Mouse (Mus musculus): ENCODE measurements around the gene Prickle2. TPM values are rescaled to one million over a fixed set of nuclear protein-coding genes. Genes with fewer than 3 reads are reported as not detected.

The Prickle2 gene
- total RNA-seq, 2 experiments from 2014 or later, result 208 to 212 TPM

DNA sequence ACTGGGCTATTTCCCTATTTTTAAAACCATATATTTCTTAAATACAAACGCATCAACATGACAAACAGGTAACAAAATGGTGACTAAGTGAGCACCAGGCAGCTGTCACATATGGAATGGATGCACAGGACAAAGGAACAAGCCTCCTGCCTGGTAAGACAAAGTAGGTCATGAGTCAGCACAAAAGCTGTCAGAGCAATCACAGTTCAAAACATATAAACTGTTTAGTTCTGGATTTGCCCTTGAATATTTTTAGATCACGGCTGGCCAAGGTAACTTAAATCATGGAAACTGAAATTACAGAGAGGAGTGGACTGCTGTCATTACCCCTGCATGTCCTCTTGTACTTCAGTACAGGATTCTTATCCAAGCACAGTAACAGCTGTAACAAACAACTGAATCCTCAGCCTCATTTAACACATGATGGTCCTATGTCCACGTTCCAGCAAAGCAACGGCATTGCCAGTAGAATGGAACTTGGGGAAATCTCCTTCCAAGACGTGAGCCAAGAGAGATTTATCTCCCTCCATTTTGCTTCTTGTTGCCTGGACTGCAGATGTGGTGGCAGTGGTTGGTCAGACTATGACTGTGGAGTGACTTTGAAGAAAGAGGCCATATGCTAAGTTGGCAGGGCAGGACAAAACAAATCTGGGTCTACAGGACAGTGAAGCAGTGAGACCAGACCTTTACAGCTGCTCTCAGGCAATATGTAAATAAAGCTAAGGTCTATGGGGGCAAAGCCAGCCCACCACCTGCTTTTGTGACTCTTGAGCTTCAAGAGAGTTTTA lies 185.7 kb downstream of the Prickle2 start:
- TF ChIP-seq CTCF (conservative IDR thresholded peaks at IDR 0.05), result no peak
- no peak overlapping the region for H3K4me3 ChIP-seq

DNA sequence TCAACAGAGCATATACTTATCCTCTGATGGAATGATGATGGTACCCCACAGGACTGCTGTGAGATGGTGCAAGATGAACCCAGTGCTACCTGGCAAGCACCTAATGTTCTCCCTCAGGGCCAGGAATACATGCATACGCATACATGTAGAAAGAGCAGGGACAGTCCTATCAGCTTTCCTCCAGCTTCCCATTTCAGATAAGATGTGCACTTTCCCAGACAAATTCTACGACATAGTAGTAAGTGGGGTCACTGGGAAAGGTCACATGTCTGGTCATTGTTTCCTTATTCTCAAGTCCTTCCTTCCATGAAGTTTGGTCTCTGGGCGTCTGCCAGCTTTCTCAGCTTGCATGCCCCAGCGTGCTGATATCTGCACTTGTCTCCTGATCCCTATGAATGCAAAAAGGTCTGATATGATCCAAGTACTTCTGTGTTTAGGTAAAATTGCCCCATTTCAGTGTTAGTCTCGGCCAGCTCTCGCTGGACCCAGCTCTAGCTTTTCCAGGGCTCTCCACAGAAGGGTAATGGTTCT lies 187.5 kb downstream of the Prickle2 start:
- no peak for TF ChIP-seq CTCF (conservative IDR thresholded peaks at IDR 0.05)
- Histone ChIP-seq H3K27ac (no peak overlapping the region), H3K4me3 (no peak overlapping the region)
- DNase-seq (ENCODE audit: low spot score in 2 of 2), result no peak

More for the DNA sequence above, 185.7 kb downstream of the Prickle2 start:
- H3K27ac ChIP-seq, result peak overlapping the region; percentile 0; the same call in 1 of the 2 replicates
- DNase-seq (ENCODE audit: low spot score in 2 of 2), result no peak

DNA sequence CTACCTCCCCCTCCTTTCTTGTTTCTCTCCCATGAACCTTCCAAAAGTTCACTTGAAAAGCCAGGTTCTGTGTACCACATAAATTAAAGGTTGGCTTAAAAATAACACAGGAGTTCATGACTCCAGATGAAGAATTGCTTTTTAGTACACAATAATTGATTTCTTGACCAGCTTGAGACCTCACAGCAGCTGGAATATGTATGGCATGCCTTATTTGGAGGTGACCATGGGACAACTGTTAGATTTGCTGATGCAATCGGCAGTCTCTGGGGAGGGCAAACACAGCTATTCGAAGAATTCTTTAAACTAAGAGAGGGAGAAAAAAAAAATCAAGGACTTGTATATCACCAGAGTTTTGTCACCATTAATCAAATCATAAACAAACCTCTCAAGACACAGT lies 189.0 kb downstream of the Prickle2 start:
- Histone ChIP-seq H3K27ac (no peak overlapping the region), H3K4me3 (no peak overlapping the region)
- TF ChIP-seq CTCF (conservative IDR thresholded peaks at IDR 0.05), result no peak
- no peak for DNase-seq (ENCODE audit: low spot score in 2 of 2)

DNA sequence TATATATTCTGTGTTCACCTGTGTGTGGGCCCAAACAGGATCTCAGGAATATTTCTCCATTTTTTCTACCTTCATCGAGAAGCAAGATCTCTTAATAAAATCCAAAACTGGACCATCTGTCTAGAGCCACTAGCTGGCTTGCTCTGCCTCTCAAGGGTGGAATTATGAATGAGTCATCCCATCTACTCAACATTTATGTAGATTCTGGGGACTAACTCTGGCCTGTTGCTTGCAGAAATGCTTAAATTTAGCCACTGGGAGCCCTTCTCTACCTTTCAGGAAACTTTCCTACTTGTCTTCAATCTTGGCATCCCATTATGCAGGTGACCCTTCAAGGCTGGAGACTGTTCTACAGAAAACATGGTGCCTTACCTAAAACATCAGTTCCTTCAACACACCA lies 194.0 kb downstream of the Prickle2 start:
- no peak for TF ChIP-seq CTCF (conservative IDR thresholded peaks at IDR 0.05)

DNA sequence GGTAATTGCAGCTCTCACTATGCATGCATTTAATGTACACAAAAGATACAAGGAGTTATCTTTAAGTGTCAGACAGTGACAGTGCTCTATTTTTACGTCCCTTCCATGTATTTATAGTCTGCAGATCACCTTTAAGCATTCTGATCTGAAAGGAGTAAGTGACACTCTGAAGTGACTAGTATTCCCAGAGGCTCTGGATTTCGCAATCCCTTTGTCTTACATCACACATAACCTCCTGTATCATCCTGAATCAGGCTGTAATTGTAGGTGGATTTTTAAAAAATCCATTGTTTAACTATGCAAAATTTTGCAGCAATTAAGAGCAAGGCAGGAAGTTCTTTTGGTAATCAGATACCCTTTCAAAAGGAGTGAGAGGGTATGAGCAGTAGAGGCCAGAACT lies 196.2 kb downstream of the Prickle2 start:
- TF ChIP-seq CTCF (conservative IDR thresholded peaks at IDR 0.05), result no peak

More for the DNA sequence above, 194.0 kb downstream of the Prickle2 start:
- DNase-seq (ENCODE audit: low spot score in 2 of 2), result no peak
- Histone ChIP-seq H3K27ac (no peak overlapping the region), H3K4me3 (no peak overlapping the region)

DNA sequence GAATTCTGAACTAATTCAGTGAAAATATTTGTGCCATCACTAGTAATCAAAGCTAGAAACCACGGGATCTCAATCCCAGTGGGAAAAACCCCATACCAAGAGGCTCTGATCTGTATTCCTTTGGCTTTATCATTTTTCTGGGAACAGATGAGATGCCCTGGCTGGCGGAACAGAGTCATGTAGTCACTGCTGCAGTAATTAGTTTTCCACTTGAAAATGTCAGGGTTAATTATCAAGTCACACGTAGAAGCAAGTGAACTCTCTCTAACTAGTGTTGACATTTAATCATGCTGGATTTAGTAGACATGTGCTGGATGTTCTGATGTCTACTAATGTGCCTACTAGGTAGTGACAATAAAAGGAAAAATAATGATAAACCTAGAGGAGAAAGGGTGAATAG lies 199.7 kb downstream of the Prickle2 start:
- DNase-seq (ENCODE audit: low spot score in 2 of 2), result no peak
- Histone ChIP-seq H3K27ac (no peak overlapping the region), H3K4me3 (no peak overlapping the region)
- TF ChIP-seq CTCF (conservative IDR thresholded peaks at IDR 0.05), result no peak

More for the DNA sequence above, 196.2 kb downstream of the Prickle2 start:
- Histone ChIP-seq H3K27ac (peak overlapping the region; percentile 10; the same call in 1 of the 2 replicates), H3K4me3 (no peak overlapping the region)
- no peak for DNase-seq (ENCODE audit: low spot score in 2 of 2)

DNA sequence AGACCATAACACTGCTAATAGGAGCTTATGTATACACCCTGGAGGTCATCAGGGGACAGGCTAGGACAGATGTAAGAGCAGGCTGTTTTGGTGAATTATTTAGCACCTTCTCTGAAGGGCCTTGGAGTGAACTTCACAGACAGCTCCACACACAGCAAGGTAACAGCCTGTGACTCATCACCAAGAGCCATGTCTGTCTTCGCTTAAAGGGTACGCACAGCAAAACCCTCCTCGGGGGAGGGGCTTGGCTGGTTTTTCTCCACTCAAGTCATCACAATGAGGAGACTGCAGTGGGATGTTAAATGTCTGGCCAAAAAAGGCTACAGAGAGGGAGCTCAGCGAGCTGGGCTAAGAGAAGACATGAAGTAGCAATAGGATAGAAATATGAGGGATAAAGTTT lies 206.5 kb downstream of the Prickle2 start:
- TF ChIP-seq CTCF (conservative IDR thresholded peaks at IDR 0.05), result no peak
- DNase-seq (ENCODE audit: low spot score in 2 of 2), result no peak
- H3K27ac ChIP-seq, result peak overlapping the region; percentile 39; the same call in 1 of the 2 replicates
- H3K4me3 ChIP-seq, result no peak overlapping the region

DNA sequence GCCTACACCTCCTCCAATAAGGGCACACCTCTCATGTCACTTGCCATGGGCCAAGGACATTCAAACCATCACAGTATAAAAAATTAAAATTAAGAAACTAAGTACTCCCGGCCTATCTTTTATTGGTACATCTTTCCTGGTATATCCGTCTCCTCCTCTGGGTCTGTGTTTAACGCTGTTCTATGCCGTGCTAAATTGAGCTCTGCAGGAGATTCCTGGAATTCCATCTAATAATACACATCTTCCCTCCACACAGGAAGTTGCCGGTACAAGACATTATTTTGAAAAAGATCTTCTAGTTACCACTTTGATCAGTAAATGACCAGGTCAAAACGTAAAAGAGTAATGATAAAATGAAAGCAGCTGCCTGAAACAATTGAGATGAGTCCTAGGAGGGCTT lies 207.4 kb downstream of the Prickle2 start:
- no peak for TF ChIP-seq CTCF (conservative IDR thresholded peaks at IDR 0.05)
- H3K27ac ChIP-seq, result no peak overlapping the region
- H3K4me3 ChIP-seq, result no peak overlapping the region
- no peak for DNase-seq (ENCODE audit: low spot score in 2 of 2)

DNA sequence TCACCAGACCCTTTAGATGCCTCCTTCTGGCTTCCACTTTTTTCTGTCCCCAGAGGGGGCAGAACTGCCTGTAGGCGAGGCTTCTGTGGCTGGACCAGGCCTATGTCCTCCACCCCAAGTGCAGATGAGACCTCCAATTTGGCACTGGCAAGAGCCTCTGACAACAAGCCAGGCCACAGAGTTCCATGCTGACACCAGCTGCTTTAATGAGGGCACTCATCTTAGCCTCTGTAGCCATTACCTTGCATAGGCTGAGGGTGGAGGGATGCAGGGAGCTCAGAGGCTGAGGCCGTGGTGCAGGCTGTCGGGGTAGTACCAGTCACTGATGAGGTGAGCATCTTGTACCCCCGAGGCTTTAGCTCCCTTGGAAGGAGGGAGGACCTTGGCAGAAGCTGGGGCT lies 208.7 kb downstream of the Prickle2 start:
- H3K4me3 ChIP-seq, result no peak overlapping the region
- no peak for DNase-seq (ENCODE audit: low spot score in 2 of 2)
- no peak for TF ChIP-seq CTCF (conservative IDR thresholded peaks at IDR 0.05)
- 0 out of 2 replicates have a peak overlapping the region, but pooled peaks have one; percentile 3 for H3K27ac ChIP-seq

DNA sequence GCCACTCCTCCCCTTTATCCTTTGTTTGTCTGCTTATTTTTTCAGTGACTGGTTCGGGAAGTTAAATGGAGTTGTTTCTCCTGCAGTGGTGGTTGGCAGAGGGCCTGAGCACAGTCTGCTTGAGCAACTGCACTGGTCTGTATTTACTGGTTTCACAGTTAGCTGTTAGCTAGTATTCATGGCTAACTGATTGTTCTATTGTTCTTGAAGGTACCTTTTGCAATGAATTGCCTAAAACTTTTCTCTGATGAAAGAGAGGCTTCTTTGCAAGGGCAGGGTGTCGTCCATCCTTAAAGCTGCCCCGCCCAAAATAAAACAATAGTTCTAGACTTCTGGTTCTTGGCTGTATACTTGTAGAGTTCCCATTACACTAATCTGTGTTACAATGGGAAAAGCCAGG lies 210.5 kb downstream of the Prickle2 start:
- DNase-seq (ENCODE audit: low spot score in 2 of 2), result no peak
- Histone ChIP-seq H3K27ac (no peak overlapping the region), H3K4me3 (no peak overlapping the region)
- TF ChIP-seq CTCF (conservative IDR thresholded peaks at IDR 0.05), result no peak

DNA sequence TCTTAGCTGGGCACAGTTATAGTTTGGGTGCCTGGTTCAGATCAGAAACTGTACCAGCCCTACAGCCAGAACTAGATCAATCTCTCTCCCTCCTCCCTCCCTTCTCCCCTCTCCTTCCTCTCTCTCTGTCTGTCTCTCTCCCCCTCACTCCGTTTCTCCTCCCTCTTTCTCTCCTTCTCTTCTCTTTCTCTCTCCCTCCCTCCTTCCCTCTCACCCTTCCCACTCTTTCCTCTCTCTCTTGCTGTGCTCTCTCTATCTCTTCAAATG lies 224.3 kb downstream of the Prickle2 start:
- TF ChIP-seq CTCF (conservative IDR thresholded peaks at IDR 0.05), result no peak
- Histone ChIP-seq H3K27ac (peak overlapping the region; percentile 92), H3K4me3 (peak overlapping the region; percentile 69)
- no peak for DNase-seq (ENCODE audit: low spot score in 2 of 2)

DNA sequence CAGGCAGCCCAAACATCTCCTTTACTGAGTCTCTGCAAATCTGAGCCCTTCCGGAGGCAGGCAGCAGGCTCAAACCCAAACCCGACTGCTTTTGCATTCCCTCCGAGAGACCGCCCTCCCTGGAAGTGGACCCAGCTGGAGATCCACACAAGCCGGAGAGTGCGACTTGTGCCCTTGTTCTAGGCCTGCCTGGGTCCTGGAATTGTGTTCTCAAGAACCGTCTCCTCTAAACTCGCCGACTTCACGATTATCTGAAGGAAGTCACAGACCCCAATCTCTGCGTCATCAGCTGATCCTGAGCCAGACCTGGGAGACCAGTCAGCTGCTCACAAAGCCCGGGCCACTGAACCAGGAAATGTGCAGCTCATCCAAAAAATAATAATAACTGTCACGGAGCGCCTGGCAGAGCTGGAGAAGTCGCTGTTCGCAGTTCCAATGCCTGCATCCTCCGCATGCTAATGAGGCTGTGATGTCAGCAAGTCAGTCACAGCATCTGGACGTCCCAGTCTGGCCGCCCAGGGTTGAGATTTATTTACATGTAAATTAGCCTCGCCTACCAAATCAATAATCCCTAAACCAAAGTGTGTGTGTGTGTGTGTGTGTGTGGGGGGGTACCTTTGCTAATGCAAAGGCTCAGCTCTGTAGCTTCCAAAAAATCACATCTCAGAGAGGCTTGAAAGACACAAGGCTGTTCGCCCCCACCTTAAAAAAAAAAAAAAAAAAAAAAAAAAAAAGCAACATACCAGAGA lies 224.8 kb downstream of the Prickle2 start:
- TF ChIP-seq CTCF (conservative IDR thresholded peaks at IDR 0.05), result 0 out of 2 replicates have a peak, but pooled peaks have one; percentile 27
- peak overlapping the region; percentile 92 for H3K27ac ChIP-seq
- DNase-seq (ENCODE audit: low spot score in 2 of 2), result peak; percentile 77 to 85

DNA sequence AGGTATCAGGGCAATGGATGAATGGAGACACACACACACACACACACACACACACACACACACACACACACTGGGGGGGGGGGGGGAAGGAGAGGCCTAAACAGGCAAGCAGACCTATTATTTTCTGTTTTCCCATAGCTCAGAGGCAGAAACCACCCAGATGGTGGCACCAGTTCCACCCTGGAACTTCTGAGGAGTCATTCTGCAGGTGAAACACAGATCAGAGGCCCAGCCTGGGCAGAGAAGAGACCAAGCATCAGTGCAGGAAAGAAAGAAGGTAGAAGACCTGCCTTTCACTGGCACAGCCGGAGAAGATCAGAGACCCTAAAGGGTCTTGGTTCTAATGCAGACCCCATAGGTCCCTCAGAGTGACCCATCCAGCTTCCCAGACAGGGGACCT lies 227.3 kb downstream of the Prickle2 start:
- Histone ChIP-seq H3K4me3 (peak overlapping the region; percentile 69), H3K27ac (peak overlapping the region; percentile 92)
- DNase-seq (ENCODE audit: low spot score in 2 of 2), result no peak
- TF ChIP-seq CTCF (conservative IDR thresholded peaks at IDR 0.05), result no peak

More for the DNA sequence above, 224.8 kb downstream of the Prickle2 start:
- peak overlapping the region; percentile 69 for H3K4me3 ChIP-seq
